8 mouse cellular contexts compared by ENCODE assay signal in the genomic region with DNA sequence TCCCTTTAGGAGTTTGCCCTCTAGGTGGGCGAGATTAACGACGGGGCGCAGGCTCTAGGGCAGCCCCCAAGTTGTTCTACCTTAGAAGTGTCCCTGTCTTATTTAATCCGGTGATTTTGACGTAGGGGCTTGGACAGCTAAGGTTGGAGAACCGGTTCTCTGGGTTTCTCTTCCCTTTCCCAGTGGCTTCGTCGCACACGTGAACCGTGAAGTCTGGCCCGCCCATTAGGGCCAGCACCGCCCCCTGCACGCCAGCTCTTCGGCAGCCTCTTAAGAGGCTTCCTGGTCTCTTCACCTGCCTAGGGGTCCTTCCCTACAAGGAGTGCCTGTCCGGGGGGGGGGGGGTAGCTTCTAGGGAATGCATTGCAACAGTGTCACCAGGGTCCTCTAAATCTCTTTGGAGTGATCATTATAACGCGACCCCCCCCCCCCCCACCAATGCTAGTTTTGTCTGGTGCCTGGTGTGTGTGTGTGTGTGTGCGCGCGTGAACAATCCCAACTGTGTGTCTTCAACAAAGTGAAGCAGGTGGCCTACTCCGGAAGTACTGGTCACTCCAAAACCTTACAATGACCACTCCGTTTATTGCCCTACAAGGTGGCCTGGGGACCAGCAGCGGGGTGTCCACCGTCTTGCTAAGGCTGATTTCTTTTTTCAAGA. TPM values are rescaled to one million over a fixed set of nuclear protein-coding genes. Genes with fewer than 3 reads are reported as not detected.
DNase-seq lines count a peak whose midpoint lies in the region; ATAC-seq and TF ChIP-seq lines count a peak whose summit lies in the region.

No protein-coding gene starts in this region.

- peak; percentile 64 for ATAC-seq in intestine, embryonic 15.5 days
- ATAC-seq in lung, embryonic 14.5 days (ENCODE audit: insufficient read depth) = peak; percentile 33
- no peak for ATAC-seq in megakaryocyte-erythroid progenitor cell, adult 5-6 weeks (replicated peaks; ENCODE audit: low FRiP score, low TSS enrichment, poor library complexity, severe bottlenecking)

- H3K9ac ChIP-seq in intestine, embryonic 15.5 days = peak overlapping the region; percentile 13; the same call in 1 of the 2 replicates
- peak overlapping the region; percentile 6; the same call in 1 of the 2 replicates for H3K9ac ChIP-seq in lung, embryonic 14.5 days

- peaks cover 53% of the 10 kb centered on the region for H3K4me1 ChIP-seq in intestine, embryonic 15.5 days (replicated peaks)
- no peaks in the 10 kb centered on the region; the same call in 1 of the 2 replicates for H3K4me1 ChIP-seq in lung, embryonic 14.5 days (ENCODE audit: insufficient read depth)

- DNase-seq in heart, adult 11 months = peak; percentile 93
- no peak for DNase-seq in heart, postnatal 14 days
- DNase-seq in embryo, embryonic 10 days (ENCODE audit: low spot score) = peak; percentile 66
- peak; percentile 85 for DNase-seq in lung, embryonic 14.5 days
- peak; percentile 85 for DNase-seq in splenic B cell, adult 2 months (ENCODE audit: low read depth, low spot score)
- DNase-seq in cerebellum, adult 18-20 months = no peak

- intact Hi-C loops in heart, postnatal 14 days (cut with DNase I) = loop anchor here (2.0 to 5.0 kb wide), 2 partner anchors 21 to 196 kb away; no protein-coding TSS in a partner anchor

- H3K27me3 ChIP-seq in intestine, embryonic 15.5 days (replicated peaks) = peaks cover 30% of the 10 kb centered on the region
- peaks cover 54% of the 10 kb centered on the region for H3K27me3 ChIP-seq in lung, embryonic 14.5 days (ENCODE audit: insufficient read depth, low read length)
- no peaks in the 10 kb centered on the region for H3K27me3 ChIP-seq in splenic B cell, adult 2 months (ENCODE audit: control insufficient read depth, insufficient read depth, low read length, poor library complexity, severe bottlenecking)

- WGBS in intestine, embryonic 15.5 days = 3% methylated on average over 25 of the region's 25 CpGs
- WGBS in lung, embryonic 14.5 days = 1% methylated on average over 25 of the region's 25 CpGs

- TF ChIP-seq CTCF in lung, embryonic 14.5 days (IDR thresholded peaks at IDR 0.05; ENCODE audit: low read depth) = no peak

- peak overlapping the region; percentile 90 for H3K4me2 ChIP-seq in intestine, embryonic 15.5 days (replicated peaks)
- peak overlapping the region; percentile 82 for H3K4me2 ChIP-seq in lung, embryonic 14.5 days

- H3K36me3 ChIP-seq in intestine, embryonic 15.5 days = no peaks in the 10 kb centered on the region
- peaks cover 2% of the 10 kb centered on the region; the same call in 1 of the 2 replicates for H3K36me3 ChIP-seq in lung, embryonic 14.5 days (ENCODE audit: insufficient read depth)
- H3K36me3 ChIP-seq in splenic B cell, adult 2 months (ENCODE audit: control insufficient read depth, insufficient read depth, low read length, poor library complexity, severe bottlenecking) = no peaks in the 10 kb centered on the region

- H3K27ac ChIP-seq in intestine, embryonic 15.5 days = peak overlapping the region; percentile 71
- H3K27ac ChIP-seq in lung, embryonic 14.5 days (ENCODE audit: low read depth) = peak overlapping the region; percentile 75; the same call in 1 of the 2 replicates

- H3K9me3 ChIP-seq in intestine, embryonic 15.5 days = no peaks in the 10 kb centered on the region
- no peaks in the 10 kb centered on the region for H3K9me3 ChIP-seq in lung, embryonic 14.5 days (ENCODE audit: low read depth, low read length)

- H3K4me3 ChIP-seq in intestine, embryonic 15.5 days (replicated peaks) = peak overlapping the region; percentile 47
- peak overlapping the region; percentile 49 for H3K4me3 ChIP-seq in lung, embryonic 14.5 days (ENCODE audit: low read depth, low read length)

RNA-seq across cellular contexts. Expression of a gene that starts 2.0 kb away (rescaled TPM):
- 10 to 100 TPM; 27.2 to 29.1 TPM for total RNA-seq in heart, postnatal 14 days (2021)
- 33.0 and 36.2 TPM in 2 replicates for polyA plus RNA-seq in intestine, embryonic 15.5 days (2015; fragmentation: Nextera tagmentation; extraction: Ambion mirVana)
- polyA plus RNA-seq in lung, embryonic 14.5 days (2014; fragmentation: Nextera tagmentation; extraction: Ambion mirVana) = 16.8 and 20.6 TPM in 2 replicates
- 1.4 and 3.3 TPM in 2 replicates for total RNA-seq in megakaryocyte-erythroid progenitor cell, adult 5-6 weeks (2014; fragmentation: Nextera tagmentation)
- total RNA-seq in megakaryocyte-erythroid progenitor cell, adult 5-6 weeks (2017) = 2.1 and 11.1 TPM in 2 replicates

RNA-seq across cellular contexts. Expression of a gene that starts 51.0 kb away (rescaled TPM):
- total RNA-seq in heart, postnatal 14 days (2021) = 10 to 100 TPM; 10.8 to 11.3 TPM
- polyA plus RNA-seq in intestine, embryonic 15.5 days (2015; fragmentation: Nextera tagmentation; extraction: Ambion mirVana) = 5.6 and 6.2 TPM in 2 replicates
- 9.3 and 9.4 TPM in 2 replicates for polyA plus RNA-seq in lung, embryonic 14.5 days (2014; fragmentation: Nextera tagmentation; extraction: Ambion mirVana)
- total RNA-seq in megakaryocyte-erythroid progenitor cell, adult 5-6 weeks (2014; fragmentation: Nextera tagmentation) = 12.5 and 16.3 TPM in 2 replicates
- 2.2 and 2.7 TPM in 2 replicates for total RNA-seq in megakaryocyte-erythroid progenitor cell, adult 5-6 weeks (2017)

Comparison
In these comparisons a context has a peak if more than half of its experiments do, and no peak if none do; other contexts are left out.
1. DNase-seq: peak in heart, adult 11 months (single experiment), embryo, embryonic 10 days (single experiment), lung, embryonic 14.5 days (single experiment) and splenic B cell, adult 2 months (single experiment); none in heart, postnatal 14 days (0 of 2) and cerebellum, adult 18-20 months (0 of 2).